Mouse (Mus musculus) ovary, postnatal 36 days (tissue): ENCODE measurements at regions not wholly inside any gene's neighbourhood (a gene's known extent, or its start where the extent isn't known, plus 50 kb on each side); places are given as distances from the start of the nearest gene placed in this dataset.

ENCODE experiments used
- DNase-seq: peaks from one replicate; pipeline ENCODE4 v3.0.0; 2022; ENCODE audit warnings: low spot score, mixed read lengths

DNA sequence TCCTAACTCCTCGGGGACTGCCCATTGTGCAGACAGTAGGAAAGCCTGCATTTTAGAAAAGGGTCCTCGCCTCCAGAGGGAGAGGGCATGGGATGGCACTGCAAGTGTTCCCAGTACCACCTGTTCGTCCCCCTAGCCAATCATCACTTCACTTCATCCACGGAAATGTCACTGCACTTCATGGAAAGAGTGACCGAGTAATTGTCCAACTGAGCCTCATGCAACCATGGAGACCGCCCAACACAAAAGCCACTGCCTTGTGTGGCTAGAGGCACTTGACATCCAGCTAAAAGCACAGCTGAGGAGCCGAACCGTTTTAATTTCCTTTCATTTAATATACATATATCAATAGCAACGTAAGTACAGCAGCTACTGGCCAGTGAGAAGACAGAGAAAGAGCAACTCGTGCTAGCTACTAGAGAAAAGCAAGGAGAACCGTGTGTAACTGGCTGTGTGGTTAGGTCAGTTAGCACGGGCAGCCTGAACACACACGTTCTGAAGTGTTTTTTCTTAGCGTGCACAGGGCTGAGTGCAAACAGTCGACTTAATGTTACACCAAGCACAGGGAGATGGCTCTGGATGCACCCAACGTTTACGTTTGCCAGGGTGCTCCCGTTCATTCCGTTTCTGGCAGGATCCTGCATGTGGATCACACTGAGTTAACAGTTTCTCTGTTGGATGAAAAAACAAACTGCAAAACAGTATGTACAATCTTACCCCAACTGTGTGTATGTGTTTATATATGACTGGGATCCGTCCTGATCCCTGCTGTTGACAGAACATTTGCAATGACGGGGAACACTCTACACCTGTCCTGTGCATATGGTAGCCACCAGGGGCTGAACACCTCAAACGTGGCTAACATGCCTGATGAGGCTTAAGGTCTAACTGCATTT, 202.8 kb upstream of the Klf14 start:
- no peak for DNase-seq

DNA sequence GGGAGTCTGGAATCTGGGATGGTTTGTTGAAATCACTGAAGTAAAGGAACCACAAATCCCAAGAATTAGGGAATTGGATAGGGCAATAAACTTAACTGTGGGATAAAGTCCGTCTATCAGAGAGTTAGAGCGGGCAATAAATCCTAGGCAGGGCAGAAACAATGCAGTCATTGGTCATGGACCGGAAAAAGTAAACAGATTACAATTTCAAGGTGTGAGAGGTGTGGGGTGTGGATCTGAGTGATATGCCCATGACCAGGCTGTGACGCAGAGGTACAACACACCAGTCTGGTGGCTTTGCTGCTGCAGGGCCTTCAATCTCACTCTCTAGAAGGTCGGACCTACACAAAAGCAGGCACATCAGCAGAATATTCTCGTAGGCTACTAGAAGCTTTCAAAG, 206.1 kb upstream of the Klf14 start:
- no peak for DNase-seq

DNA sequence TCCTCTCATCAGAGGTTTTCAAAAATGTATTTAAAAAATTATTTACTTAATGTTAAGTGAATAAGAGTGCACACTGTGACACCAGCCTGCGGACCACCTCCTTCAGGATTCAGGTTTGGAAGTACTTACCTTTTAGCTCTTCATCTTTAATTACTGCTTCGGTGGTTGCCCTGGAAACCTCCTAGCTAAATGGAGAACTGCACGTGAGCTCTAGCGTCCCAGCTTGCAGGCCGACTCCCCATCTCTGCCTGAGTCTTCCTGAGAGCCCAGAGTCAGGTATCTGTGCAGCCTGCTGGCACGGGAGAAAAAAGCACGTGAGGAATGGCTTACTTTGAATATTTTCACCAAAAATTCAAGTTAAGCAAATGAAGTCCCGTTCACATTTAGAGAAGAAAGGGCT, 207.5 kb upstream of the Klf14 start:
- DNase-seq: no peak

DNA sequence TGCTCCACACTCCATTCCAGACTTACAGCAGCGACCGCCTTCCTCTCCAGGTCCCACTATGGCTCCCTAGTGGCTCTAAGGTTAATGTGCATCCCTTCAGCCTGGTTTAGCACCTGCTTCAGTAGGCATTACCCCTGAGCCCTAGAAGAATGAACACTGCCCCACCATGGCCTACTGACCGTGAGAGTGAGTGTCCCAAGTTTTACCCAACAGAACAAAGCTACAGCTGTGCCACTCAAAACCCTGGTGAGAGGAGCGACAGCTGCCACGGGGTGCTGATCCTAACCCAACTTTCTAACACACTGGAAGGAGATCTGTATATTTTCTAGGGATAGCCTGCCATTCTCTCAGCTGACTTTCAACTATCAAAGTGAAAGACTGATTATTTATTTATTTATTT, 208.9 kb upstream of the Klf14 start:
- DNase-seq: no peak

DNA sequence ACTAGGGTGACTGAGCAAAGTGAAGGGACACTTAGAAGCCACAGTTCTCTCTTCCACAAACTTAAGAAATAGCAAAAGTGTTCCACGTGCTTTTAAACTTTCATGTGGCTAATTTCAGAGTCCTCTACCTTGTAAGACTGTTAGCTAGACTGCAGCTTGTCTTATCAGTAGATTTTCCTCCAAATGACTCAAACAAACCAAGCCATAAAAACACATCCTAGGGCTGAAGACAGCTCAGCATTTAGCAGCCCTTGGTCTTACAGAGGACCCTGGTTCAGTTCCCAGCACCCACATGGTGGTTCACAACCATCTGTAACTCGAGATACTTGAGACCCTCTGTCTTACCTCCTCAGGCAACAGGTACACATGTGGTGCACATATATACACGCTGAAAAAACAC, 209.9 kb upstream of the Klf14 start:
- DNase-seq: no peak

DNA sequence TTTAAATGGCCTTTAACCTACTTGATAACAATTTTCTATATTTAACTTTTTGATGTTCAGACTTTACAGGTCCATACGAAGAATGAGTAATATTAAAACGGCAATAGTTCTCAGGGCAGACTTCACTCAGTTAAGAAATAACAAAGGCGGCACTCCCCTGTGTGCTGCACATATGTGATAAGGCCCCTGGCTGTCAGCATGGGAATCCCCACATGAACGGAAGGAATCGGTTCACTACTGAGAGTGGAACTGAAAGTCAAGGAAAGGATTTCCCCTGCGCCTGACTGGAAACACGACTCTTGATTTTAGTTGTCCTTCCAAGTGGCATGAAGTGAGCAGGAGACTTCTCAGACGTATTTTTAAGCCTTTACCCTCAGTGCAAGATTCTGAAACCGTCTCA, 210.5 kb upstream of the Klf14 start:
- no peak for DNase-seq

DNA sequence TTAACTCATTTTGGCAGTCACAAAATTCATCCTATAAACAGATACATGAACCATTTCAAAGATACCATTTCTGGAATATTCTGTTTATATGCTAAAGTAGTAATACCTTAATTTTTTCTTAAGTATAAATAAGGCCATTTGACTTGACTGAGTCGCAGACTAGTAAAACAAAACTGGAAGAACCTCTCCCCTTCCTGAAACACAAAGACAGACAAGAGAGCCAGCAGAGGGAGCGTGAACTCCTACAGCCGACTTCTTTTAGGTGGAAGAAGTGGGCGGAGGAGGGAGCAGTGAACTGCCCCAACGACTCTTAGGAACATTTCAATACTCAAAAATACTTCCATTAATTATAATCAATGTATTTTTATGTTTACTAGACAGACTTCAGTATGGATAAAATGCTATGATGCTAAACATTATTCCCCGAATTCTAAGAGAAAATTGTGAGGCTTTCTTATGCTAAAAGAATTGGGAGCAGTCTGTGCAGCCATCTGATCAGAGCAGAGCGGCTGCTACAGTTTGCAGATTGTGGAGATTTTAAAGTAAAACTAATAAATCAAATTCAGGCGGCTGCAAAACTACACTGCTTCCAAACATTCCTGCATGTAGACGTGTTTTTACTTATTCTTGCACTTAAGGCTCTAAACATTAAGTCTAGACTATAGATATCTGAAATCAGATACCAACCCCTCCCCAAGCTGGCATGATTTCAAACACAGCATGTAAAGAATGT, 211.2 kb upstream of the Klf14 start:
- DNase-seq: no peak

DNA sequence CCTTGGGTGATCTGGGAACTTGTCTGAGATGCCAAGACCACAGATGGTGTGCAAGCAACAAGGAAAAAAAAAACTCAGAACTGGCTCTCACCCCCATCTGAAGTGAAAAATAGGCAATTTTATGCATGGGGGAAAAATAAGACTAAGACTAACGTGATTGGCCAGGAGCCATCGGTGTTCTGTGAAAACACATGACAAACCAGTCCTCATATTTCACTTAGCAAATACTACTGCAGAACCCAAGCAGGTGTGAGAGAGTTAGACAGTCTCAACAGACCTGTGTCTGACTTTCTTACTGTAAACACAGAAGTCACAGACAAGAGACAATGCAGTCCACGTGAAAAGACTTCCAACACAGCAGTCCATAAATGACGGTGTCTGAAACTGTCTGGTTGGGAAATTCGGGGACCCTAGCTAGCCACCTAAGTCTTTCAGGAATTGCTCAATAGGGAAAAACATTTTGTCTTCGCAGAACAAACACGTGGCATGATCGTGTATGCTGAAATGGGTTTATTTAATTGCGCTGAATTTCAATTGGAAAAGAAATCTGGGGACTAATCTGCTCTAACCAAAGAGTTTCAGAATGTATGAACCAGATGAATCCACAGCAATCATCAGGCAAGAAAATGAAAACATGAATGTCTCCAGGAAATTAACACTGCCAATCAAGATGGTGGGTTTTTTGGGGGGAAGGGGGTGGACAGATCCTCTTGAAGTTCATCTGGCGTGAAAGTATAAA, 213.1 kb upstream of the Klf14 start:
- no peak for DNase-seq

DNA sequence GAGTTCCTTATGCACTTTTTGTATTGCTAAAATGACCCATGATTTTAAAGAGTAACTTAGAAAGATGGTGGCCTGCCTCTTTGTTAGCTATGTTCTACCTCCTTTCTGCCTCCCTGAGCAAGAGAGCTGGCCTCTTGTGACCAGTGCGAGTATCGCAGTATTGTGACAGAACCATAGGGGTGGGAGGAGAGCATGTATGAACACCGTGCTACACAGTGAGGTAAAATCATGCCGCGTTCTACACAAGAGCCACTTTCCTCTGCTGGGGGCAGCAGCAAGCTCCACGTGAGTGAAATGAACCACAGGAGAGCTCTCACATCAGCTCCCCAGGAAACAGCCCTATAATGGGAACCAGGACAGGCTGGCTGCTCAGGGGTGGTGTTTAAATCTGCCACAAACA, 216.9 kb upstream of the Klf14 start:
- DNase-seq: no peak

DNA sequence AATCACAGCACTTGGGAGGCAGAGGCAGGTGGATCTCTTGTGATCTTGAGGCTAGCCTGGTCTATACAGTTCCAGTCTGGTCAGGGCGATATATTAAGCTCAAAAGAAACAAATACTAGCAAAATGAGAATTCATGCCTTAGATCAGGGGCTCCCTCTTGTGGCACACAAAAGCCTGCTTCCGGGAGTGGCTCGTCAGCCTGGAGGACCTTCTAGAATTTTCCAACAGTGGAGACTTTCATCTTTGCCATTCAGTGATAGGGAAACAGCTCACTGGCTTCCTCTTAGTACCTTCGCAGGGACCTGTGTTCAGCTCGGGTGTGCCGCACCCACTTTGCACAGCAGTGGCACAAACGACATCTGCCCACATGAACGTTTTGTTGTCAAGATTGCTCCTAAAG, 217.5 kb upstream of the Klf14 start:
- DNase-seq: no peak

DNA sequence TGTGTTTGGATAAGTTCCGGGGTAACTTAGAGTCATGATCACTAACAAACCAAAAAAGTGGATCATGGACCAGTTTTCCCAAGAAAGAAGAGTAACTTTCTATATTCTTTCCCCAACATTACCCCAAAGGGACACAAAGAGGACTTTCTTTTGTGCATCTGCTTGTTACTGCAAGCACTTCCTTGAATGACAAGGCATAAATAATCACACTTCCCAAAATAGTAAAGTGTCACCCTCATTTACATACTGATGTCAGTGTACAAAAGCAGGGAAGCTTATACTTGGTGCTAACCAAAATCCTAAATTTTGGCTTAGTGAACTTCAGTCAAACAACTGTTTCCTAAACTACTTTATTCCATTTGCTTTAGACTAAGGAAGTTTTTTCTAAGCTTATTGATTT, 218.0 kb upstream of the Klf14 start:
- no peak for DNase-seq

DNA sequence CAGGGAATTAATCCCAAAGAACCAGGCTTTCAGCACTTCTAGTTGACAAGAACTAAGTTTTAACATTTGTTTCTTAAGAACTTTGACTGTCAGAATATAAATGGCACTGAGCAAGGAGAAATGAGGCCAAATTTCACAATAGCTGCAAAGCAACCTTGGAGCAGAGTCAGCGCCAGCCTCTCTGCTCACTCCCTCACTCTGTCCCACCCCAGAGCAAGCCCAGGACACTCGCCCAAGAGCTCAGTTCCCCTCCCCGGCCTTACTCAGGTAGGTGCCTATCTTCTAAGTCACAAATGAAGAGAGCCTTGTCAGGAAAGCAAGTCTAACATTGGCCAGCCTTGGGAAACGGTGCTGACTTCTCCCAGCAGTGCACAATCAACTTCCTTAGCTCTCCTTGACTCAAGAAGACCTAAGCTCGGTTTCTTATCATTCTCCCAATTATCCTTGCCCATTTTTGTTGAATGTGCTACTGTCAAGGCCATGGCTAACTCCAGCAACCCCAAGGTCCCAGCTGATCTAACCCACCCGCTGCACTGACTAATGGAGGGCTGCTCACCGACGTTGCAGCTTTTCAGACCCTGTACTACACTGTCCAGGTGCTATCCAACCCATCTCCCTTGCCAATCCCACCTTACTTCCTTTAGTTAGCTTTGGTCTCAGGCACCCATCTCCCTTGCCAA, 219.5 kb upstream of the Klf14 start:
- DNase-seq: peak; percentile 25

DNA sequence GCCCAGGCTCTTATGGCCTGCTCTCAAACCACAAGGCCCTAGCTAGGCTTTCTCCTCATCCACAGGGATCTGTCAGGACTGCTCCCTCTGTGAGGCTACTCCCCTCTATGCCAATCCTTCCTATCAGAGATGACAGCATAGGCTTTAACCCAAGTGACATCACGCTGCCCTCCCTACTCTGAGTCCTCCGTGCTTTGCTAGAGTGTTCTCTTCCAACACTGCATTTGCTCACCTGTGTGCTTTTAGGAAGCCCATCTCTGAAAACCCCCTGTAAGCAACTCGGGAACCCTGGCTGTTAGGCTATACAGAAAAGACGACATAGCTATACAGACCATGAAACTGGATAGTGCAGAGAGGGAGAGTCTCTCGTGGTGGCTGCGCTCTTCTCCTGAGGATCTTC, 216.3 kb upstream of the Mkln1 start:
- no peak for DNase-seq

DNA sequence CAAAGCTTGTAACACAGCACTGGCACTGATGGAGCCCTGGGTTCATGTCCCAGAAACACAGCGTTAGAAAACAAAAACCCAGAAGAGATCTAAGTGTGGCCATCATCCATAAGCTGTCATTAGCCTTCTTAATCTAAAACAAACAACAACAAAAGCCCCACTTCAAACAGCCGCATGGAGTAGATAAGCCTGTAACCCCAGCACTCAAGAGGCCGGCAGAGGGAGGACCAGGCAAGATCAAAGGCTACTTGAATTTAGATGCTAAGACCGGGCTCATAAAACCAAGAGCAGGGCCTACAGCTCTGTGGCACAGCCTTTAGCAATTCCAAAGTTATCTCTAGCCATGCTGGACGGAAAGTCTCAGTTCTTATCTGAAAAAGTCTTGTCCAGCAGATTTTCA, 215.4 kb upstream of the Mkln1 start:
- no peak for DNase-seq

DNA sequence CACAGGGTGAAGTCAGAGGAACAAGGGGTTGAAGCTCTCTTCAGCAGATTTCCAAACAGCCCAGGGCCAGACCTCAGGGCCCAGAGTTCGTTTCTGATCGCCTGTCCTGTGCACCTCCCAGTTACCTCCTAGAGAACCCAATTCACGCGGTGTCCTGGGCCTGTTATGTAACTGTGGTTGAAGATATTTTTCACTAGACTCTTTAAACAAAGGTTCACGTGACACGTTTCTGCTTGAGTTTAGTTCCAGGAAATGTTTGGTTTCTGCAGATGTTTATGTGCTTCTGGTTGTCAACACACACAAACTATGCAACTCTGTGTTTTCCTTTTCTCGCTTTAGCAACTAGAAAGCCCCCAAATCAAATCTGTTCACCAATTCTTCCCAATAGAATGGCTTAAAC, 214.0 kb upstream of the Mkln1 start:
- DNase-seq: no peak

DNA sequence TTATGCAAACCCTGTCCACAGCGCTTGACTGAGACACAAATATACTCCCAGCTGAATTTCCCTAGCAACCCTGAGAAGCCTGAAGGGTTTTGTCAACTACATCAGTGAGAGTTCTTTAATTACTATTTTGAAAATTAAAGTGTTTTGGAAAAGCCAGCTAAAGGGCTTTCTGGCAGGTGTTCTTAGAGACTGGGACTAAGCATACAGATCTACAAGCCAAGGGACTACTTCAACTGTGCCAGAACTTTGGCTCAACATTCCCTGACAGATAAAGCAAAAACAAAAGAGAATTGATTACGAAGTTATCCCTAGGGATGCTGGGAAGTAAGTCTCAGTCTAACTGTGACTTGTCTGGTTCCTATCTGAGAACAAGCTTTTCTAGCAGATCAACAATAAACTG, 213.4 kb upstream of the Mkln1 start:
- DNase-seq: no peak

DNA sequence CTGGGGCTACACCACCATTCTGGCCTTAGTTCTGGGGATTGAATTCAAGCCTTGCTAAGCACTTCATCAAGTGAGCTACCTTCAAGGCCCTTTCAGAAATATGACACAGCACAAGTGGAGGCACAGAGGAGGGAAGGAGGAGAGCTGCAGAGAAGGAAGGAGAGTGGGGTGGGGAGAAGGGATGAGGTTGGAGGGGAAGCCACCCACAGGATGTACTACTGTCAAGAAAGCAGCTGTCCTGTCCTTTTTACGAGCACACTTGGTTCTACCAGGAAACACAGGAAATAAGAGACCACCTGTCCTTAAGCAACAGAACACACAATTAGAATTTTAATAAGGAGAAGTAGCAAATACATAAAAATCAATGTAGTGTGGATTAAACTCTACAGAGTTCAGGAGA, 210.5 kb upstream of the Mkln1 start:
- no peak for DNase-seq

DNA sequence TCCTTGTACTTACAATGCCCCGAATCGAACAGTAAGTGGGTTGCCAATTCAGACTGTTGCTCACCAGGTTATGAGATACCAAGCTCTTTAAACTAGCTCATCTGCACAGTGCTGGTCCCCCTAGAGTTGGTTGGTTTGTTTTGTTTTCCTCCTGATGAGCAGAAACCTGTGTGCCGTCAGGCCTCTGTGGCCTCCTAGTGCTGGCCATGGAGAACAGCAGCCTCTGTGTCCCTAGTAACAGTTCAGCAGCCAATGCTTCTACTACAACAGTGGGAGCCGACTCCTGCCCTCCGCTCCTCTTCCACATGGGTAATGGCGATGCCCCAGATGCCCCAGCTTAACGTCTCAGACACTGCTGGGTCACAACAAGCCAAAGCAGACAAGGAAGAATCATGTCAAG, 209.5 kb upstream of the Mkln1 start:
- DNase-seq: peak; percentile 20

DNA sequence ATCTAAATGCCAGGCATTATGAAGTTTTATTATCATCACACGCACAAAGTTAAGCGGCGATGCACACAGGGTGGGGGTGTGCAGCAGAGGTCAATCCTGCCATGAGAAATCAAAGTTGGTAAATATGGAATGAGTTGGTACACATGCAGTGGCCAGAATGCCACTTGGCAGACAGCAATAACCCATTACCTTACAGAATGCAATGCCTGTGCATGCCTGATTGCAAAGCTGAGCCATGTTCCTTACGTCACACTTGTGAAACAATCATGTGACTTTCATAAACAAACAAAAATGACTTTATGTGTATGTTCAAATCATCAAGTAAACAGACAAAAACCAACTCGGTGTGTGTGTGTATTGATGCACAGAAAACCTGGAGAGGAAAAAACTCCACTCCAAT, 208.5 kb upstream of the Mkln1 start:
- no peak for DNase-seq

DNA sequence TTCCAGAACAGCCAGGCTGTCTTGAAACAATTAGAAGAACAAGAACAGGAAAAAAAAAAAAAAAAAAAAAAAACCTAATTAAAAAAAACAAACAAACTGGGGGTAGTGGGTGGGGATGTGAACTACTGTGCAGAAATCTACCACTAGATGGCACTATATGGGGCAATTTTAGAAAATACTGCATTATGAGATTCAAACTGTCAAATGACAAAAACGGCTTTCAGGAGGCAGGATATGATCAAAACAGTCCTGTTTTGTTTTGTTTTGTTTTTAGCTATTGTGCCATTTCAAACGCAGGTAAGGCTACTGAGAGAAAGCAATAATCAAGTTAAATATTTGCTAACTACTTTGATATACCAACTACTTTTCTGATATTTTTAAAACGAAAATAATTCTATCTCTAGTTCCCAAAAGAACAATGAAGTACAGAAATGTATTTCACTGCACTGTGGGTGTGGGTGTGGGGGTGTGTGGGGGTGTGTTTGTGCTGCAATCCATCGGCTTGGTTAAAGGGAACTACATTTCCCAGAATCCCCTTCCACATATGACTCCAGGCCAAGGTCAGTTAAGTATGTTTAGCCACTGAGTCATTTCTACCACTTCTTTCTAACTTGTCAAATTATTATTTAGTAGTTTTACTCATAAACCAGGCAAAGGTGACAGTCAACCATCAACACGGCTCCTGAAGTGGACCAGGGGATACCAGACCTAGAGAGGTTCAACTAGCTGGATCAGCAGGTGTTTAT, 207.7 kb upstream of the Mkln1 start:
- no peak for DNase-seq

DNA sequence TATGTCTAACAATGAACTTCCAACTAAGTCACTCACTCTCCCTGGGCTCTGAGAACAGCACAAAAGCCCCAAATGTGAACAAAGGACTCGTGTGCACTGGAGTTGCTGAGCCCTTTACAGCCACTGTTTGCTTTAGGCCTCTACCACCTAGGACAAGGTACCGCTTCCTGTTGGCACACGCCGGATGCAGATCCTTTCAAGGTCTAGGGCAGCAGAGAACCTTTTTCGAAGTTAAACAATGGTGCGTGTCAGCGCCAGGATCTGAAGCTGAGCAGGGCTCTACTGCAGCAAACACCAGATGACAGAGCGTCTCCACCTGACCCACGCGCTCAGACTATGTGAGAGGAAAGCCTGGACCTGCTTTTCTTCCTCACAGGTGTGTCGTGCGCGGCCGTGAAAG, 207.0 kb upstream of the Mkln1 start:
- DNase-seq: no peak

DNA sequence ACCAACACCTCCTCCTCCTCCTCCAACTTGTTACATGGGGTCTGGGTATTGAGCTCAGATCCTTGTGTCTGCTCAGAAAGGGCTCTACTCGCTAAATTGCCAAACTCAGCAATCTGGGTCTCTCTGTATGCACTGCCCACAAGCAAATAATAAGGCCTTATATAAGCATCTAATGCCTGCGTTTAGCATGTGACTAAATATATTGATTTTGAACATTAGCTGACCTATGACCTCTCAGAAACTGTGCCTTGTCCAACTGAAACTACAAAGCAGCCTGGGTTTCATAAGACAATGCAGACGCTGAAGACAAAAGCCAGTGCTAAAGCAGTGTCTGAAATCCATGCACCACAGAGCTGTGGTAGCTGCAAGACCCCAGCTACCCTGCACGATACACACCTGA, 206.3 kb upstream of the Mkln1 start:
- no peak for DNase-seq
